29 mouse cellular contexts compared by ENCODE assay signal in genomic region chr9:89922666-89923065, GRCm38 (mm10). TPM values are rescaled to one million over a fixed set of nuclear protein-coding genes. Genes with fewer than 3 reads are reported as not detected.
"Had no signal": no experiment of that assay in that cellular context is flagged by ENCODE, and none has a peak within 500 bp of the region (broad histone marks: within the 10 kb centered on the region; RNA-seq: fewer than 3 reads in every experiment).

No protein-coding gene starts in this region.

- DNase-seq: gastrocnemius, adult 2 months; gastrocnemius, postnatal 10 days; gastrocnemius, postnatal 25 days; heart, adult 2 months; heart, postnatal 10 days; heart, postnatal 4 days; kidney, adult 18-20 months; kidney, adult 8-10 months; kidney, postnatal 10 days; kidney, postnatal 25 days; kidney, postnatal 4 days; liver; liver, embryonic 13.5 days; liver, postnatal 0 days had no signal

- H3K9ac ChIP-seq: heart, embryonic 12.5 days; hindbrain, embryonic 12.5 days; hindbrain, embryonic 14.5 days; intestine, embryonic 15.5 days; limb, embryonic 12.5 days; liver, embryonic 13.5 days; liver, embryonic 15.5 days; liver, postnatal 0 days had no signal

- H3K4me2 ChIP-seq: heart, embryonic 12.5 days; hindbrain, embryonic 12.5 days; hindbrain, embryonic 14.5 days; intestine, embryonic 15.5 days; limb, embryonic 12.5 days; liver, embryonic 11.5 days; liver, embryonic 13.5 days; liver, embryonic 15.5 days had no signal

- H3K4me3 ChIP-seq: gastrocnemius, adult 2 months; heart, adult 2 months; heart, embryonic 12.5 days; hindbrain, embryonic 10.5 days; hindbrain, embryonic 12.5 days; intestine, embryonic 15.5 days; layer of hippocampus, adult 2 months; left cerebral cortex, adult 2 months; limb, embryonic 10.5 days; limb, embryonic 12.5 days; liver, embryonic 13.5 days; liver, embryonic 15.5 days had no signal

- H3K27ac ChIP-seq: gastrocnemius, adult 2 months; heart, adult 2 months; hindbrain, embryonic 10.5 days; hindbrain, embryonic 12.5 days; hindbrain, embryonic 14.5 days; intestine, embryonic 15.5 days; layer of hippocampus, adult 2 months; left cerebral cortex, adult 2 months; limb, embryonic 10.5 days; limb, embryonic 12.5 days; liver, embryonic 13.5 days; liver, embryonic 15.5 days had no signal

- ATAC-seq: hindbrain, embryonic 16.5 days; inflammation-experienced regulatory T-cells, adult 6 months; intestine, embryonic 15.5 days; intestine, postnatal 0 days; liver, postnatal 0 days had no signal

- H3K4me1 ChIP-seq: heart, embryonic 12.5 days; hindbrain, embryonic 10.5 days; hindbrain, embryonic 12.5 days; intestine, embryonic 15.5 days; liver, embryonic 13.5 days; liver, embryonic 15.5 days had no signal

- H3K9me3 ChIP-seq: heart, embryonic 12.5 days; hindbrain, embryonic 12.5 days; intestine, embryonic 15.5 days; limb, embryonic 10.5 days; liver, embryonic 13.5 days; liver, embryonic 15.5 days had no signal

- H3K27me3 ChIP-seq: heart, embryonic 12.5 days; hindbrain, embryonic 12.5 days; intestine, embryonic 15.5 days; liver, embryonic 13.5 days; liver, embryonic 15.5 days had no signal

- H3K36me3 ChIP-seq: heart, embryonic 12.5 days; hindbrain, embryonic 10.5 days; hindbrain, embryonic 12.5 days; intestine, embryonic 15.5 days; limb, embryonic 10.5 days; limb, embryonic 12.5 days; liver, embryonic 13.5 days; liver, embryonic 15.5 days had no signal

RNA-seq across cellular contexts. Expression of gene Rasgrf1, which starts 13.0 kb away (rescaled TPM):
- total RNA-seq: gastrocnemius, adult 2 months; gastrocnemius, postnatal 25 days; granulocyte monocyte progenitor cell, adult 5-6 weeks; heart, adult 2 months; heart, postnatal 10 days; heart, postnatal 4 days had no signal
- polyA plus RNA-seq: heart, adult 2 months; intestine, postnatal 0 days; liver, embryonic 11.5 days; liver, embryonic 13.5 days; liver, embryonic 15.5 days had no signal
